Mouse (Mus musculus) spleen, postnatal 4 days (tissue): ENCODE data around the gene Dscam.

ENCODE experiments used
- DNase-seq, 2 experiments: peaks; one replicate each; pipeline ENCODE4 v3.0.0; 2022; ENCODE audit warnings: low spot score in 2 of 2

Gene Dscam

DNA sequence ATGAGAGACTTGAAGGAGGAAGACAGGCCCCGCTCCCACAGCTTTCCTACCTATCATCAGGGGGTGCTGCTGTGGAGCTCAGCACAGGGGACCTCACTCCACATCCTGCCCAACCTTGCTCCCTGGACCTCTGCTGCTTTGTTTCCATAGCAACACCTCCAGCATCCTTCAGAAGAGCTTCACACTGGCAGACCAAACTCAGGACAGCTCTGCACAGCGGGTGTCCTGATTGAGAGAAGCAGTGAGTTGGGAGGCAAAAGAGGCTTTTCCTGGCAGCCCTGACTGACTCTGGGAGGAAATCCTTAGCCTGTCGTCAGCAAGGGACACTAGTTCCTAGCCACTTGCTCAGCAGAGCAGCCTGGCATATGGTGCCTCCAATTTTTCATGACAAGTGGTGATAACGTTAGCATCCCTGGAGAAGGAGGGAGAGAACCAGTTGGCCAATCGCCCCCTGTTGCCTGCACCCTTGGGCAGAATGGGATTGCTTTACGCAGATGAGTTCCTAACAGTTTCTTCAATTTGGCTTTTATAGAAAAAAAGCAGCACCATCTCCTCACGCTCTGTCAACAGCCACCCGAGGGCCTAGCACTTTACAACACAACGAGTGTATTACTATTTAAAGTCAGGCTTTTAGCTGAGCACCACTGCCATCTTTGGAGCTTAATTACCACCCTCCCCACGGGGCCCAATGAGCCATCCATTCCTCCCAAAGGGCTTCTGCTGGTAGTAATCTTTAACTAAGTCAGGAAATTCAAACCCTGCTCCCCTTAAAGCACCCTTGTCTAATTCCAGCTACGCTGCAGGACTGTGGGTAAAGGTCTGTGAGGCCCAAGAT is 224.9 kb downstream of the Dscam start:
- DNase-seq = no peak

DNA sequence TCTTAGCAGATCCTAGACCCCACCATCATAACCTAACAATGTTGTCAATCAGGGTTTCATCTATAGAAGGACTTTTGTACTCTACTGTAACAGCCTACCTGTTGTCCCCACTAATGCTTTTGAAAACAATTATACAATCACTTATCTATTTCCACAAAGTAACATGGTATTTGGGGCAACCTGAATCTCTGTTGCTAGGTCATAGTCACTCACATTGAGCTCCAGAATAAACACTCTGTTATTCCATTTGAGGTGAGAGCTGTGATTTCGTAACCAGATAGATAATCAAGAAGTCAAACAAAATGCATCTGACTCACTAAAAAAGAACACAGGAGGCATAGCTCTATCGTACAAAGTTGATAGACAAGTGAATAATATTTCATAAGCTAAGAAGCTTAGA is 226.9 kb downstream of the Dscam start:
- no peak for DNase-seq

DNA sequence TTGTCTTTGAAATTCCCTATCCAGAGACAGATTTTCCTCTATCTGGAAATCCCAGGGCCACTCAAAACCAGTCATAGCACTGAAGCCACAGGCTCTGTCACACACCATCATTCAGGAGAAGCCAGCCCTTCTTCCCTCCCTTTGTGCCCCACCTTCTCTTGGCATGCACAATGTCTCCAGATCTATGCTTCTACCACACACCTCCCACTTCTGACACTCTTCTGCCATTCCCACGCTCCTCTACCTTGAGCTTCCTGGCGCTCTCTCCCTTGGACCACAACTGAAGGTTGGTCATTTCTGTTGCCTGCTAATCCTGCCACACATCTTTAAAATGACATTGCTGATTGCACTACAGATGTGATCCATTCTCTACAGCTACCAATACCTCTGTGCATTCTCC is 235.8 kb downstream of the Dscam start:
- no peak for DNase-seq

DNA sequence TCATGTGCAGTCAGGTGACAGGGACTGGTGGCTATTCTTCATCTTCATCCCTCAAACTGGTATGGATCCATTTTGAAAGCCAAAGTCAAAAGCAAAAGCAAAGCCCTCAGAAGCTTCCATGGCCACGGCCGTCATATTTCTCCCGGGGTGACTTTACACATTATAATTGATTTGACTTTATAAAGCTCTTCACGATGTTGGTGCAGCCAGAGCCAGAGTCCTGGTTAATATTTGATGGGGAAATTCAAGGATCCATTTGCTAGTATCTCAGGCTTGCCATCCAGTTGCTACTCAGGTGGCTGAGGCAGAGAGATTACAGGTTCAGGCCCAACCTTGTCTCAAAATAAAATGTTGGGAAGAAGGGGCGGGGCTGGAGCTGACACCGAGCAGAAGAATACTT is 238.3 kb downstream of the Dscam start:
- DNase-seq = no peak

DNA sequence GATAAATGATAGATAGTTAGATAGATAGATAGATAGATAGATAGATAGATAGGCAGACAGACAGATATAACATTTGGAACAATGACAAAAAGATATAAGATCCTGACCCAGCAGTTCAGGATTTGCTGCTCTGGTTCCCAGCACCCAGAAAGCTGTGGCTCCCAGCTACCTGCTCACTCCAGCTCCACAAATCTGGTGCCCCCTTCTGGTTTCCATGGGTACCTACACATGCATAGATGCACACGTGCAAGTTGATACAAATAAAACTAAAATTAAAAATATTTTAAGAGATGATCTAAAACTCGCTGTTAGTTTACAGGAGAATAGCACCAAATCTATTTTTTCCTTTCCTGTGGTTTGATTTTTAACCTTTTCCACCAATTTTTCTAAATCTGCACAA is 238.8 kb downstream of the Dscam start:
- DNase-seq = no peak

DNA sequence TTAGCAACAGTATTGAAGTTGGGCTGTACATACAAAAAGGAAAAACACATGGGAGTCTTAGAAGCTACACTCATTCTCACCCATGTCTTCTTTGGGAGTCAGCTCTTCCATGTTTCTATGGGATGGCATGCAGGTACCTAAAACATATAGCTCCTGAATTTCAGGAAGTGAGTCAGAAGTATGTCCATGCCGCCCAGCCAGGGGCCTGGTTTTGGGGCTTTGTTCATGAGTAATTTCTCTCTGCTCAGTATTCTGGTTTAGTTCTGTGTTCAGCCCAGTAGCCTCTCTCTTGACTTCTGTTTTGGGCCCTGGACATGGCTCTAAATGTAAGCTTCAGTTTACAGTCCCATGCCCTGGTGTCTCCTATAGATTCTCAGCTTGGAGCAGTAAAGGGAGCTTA is 242.5 kb downstream of the Dscam start:
- DNase-seq = no peak

DNA sequence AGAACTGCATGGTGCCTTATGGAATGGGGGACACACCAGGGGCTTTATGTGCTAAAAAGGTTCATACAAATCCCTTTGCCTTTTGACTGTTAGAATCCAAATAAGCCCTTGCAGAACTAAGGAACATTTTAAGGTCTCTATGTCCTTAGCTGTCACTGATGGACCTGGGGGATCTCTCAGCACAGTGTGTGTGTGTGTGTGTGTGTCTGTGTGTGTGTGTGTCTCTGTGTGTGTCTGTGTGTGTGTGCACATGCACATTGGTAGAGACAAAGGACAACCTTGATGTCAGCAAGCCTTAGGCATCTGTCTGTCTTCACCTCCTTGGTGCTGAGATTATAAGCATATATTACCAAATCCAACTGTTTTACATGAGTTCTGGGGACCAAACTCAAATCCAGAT is 243.1 kb downstream of the Dscam start:
- no peak for DNase-seq

DNA sequence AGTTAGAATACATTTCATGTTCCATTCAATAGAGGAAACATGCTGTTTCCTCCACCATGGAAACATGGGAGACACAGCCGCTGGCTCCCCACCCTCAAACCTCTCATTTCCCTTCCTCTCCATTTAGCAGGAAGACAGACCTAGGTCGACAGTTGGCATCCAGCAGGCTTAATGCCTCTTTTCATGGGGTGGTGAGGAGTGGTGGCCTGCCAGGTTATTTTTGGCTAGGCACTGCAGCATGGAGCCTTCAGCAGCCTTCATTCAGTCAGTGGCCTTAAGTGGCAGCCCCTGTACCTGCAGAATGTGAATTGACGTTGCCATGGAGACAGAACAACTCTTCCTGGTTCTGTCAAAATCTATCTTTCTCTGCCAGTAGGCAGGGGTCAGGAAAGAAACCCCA is 243.6 kb downstream of the Dscam start:
- DNase-seq = no peak

DNA sequence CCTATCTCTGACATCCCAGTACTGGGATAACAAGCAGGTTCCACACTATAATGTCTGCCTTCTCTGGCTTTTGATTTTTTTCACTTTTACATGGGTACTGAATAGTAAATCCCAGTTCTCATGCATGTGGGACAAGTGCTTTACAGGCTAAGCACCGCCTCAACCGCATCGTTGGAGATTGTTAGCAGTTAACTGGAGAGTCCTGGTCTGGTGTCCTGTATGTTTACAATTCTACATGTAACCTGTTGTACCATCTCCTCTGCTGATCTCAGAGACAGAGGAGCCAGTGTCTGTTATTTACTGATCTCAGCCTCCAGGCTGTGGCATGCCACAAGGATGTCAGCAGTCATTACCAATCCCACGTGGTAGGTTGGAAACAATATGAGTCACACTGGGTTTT is 246.6 kb downstream of the Dscam start:
- DNase-seq = no peak

DNA sequence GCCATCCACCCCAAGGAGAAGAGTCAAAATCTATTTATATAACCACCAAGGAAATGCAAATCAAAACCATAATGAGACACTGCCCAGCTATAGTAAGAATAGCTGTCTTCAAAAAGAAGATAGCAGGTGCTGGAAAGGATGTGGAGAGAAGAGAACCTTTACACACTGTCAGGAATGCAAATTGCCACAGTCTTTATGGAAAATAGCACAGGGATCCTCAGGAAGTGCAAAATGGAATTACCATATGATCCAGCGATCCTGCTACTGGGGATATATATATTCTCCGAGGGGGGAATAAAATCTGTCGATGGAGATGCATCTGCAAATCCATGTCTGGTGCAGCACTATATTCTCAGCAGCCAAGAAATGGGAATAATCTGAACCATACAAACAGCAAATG is 256.1 kb downstream of the Dscam start:
- no peak for DNase-seq

DNA sequence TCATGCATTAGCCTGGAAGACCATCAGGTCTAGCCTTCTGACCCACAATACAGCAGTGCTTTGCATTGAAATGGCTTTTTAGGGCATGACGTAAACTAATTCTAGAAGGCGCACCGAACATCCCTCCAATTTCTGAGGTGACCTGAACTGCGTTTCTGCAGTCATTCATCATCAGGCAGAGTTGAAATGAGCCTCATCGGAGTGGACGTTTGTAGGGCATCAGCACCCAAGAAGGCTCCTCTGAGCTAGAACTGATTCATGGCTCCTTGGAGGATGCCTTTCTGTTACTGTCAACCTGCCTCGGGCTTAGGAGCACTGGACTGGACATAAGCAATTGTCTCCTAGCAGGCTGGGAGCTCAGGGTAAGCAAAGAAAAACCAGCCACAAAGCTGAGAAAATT is 257.7 kb downstream of the Dscam start:
- DNase-seq = no peak

DNA sequence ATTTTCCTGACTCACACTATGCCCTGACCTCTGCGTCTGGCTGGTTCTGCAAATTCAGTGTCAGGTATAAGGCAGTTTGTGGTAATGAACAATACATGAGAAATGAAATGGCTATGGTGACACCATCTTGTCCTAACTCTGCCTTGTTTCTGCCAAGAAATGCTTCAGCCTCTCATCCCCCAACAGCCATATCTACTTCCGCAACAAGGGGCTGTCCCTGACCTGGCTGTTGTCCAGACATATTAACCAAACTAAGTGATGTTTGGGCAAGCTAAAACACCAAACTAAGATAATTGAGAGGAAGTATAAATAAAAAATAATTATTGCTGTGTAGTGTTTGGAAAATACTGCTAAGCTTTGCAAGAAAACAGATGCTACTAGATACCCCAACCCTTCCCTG is 258.4 kb downstream of the Dscam start:
- no peak for DNase-seq

DNA sequence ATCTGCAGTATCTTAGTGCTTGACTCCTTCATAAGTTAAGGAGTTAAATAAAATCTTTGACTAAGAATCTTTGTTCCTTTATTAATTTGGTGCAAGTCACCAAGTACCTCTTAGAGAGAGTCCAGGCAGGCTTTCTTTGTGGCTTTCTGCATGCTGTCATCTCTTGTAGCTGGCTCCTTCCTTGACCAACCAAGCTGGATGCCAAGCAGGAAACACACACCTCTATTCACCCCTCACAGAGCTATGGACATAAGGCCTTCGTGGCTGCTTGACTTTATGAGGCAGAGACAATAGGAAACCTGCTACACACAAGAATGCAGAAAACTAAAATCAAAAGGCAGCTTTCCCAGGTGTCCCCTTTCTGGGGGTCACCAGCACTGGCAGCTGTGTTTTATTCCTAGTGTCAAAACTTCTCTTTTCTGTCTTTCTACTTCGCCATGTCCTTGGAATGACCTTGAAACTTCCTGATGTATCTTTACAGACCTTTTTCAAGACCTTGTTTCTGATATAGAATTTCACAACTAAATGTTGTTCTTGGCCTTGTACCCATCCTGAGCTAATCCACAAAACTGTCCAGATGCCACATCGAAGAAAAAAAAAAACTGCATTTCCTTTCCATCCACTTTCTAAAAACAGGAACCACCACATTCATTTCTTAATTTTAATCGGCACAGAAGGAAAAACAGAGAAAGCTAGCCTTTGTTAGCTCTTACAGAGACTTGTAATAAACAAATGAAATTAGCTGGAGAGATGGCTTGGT is 260.0 kb downstream of the Dscam start:
- no peak for DNase-seq

DNA sequence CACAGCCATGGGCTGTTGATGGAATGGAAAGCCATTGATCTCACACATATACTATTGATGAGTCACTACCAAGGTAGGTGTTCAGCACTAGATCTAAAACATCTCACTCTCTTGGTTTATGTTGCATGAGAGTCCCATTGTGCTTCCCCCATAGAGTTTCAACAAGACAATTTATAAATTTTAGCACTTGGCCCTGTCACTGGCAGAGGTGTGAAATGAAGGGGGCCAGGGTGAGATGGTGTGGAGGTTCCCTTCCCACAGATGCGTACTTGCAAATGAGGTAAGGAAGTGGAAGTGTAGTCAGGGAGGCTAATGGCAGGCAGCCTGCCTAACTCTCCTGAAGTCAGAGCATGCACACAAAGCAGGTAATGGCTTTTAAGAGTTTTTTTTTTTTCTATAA is 262.7 kb downstream of the Dscam start:
- no peak for DNase-seq

DNA sequence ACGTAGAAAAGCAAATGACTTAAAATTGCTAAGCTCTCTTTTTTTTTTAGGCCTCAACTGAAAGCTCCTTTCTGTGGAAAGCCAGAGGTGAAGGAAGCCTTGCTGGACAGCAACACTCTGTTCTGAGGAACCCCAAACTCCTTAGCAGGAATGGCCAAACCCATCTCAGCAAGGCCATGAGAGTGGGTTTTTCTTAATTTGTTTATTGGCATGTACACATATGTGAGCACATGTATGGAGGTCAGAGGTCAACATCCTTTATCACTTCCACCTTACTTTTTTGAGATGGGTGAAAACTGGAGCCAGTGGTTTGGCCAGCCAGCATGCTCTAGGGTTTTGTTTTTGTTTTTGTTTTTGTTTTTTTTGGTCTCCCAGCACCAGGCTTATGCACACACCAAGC is 263.5 kb downstream of the Dscam start:
- no peak for DNase-seq

DNA sequence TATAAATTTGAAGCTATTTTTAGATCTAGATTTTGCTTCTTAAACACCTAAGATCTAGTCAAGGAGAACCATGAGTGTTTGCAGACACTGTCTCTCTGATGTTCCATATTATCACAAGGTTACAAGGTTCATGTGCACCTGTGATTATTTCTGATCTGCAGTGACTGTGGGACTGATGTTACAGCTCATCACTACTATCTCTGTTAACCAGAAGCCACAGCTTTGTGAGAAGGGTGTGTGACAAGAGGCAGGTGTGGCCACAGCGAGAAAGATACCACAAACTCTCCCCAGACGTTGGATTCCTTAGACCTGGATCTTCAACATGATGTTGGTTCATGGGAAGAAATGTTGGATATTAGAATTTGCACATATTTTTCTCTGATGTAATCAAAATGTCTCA is 263.9 kb downstream of the Dscam start:
- DNase-seq = no peak

DNA sequence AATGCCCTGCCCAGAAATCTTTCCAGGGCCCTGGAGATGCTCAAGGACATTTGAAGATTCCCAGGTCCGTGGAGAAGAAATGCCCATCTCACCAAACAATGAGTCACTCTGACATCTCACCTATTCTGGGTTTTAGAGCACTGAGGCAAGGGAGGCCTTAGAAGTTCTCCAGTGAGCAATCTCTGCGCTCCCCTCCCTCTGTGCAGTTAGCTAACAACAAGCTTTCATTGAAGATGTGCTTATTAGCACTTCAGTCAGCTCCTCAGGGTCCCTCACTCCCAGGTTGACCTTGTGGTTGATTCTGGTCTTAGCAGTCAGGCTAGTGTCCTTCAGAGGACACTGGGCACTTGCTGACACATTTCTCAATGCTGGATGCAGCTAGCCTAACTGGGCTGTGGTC is 265.8 kb downstream of the Dscam start:
- DNase-seq = no peak

DNA sequence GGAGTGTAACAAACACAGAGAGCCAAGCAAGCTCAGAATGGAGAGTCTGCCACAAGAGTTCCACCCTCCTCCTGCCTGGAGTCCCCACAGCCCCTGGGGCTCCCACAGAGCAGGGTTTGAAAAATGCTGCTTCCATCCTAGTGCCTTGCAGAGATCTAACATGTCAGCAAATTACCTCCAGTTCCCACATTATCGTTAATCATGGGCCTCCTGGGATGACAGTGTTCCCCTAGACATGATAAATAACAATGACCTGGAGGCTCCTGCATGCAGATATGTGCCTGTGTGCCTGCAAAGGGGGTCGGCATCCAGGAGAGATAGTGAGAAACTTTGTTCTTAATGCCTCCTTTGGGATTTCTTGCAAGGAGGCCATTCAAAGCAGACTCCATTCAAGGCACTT is 266.2 kb downstream of the Dscam start:
- no peak for DNase-seq

DNA sequence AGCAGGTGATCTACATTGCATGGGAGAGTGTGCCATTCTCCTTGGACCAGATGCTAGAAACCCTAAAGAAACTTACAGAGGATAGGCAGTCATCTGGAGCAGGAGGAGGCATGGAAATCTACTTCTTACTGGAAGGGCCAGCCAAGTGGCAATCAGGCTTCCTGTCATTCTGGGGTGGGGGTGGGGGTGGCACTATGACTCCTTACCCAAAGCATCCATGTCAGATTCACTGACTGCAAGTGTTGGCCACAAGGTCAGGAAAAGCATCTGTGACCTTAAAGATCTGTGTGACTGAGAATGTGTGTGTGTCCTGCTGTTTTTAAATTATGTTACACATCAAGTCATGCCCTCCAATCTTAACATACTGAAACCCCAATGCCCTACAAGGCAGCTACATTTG is 268.0 kb downstream of the Dscam start:
- DNase-seq = no peak

DNA sequence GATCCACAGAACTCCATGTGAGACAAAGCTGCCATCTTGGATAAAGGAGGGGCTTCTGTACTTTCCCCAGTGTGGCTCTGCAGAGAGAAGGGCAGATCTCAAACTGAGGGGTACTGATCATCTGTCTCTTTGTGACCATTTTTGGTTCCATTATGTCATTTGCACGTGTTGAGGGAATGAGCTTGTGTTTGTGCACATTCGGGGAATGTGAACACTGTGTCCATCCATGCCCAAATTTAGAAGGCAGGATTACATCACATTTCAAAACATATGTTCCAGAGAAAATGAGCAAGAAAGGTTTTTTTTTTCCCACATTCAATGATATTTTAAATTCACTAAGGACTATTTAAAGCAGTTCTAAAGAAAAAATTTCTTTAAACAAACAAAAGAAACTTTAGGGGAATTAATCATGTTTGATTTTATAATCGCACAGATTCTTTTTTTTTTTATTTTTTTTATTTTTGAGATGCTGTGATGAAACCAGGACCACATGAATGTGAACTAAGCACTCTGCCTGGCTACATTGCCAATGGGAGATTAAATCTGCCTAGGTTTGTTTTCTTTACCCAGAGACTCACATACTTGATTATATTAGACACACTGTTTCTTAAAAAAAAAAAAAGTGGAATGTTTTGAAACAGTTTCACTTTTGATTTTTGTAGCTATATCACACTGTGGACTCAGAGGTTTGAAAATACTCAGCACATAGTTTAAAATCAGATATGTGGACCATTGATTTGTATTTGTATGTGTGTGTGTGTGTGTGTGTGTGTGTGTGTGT is 269.1 kb downstream of the Dscam start:
- no peak for DNase-seq

DNA sequence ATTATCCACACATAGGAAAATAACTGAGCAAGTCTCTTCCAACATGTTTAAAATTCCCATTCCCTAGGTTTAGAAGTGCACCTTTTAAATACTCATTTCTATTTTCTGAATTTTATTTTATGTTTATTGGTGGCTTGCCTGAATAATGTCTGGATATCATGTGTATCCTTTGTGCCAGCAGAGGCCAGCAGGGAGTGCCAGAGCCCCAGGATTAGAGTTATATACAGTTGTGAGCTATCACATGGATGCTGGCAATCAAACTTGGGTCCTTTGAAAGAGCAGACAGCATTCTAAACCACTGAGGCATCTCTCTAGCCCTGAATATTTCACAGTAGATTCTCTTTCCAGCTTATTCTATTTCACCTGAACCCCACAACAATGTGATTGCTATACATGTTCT is 271.2 kb downstream of the Dscam start:
- DNase-seq = no peak

DNA sequence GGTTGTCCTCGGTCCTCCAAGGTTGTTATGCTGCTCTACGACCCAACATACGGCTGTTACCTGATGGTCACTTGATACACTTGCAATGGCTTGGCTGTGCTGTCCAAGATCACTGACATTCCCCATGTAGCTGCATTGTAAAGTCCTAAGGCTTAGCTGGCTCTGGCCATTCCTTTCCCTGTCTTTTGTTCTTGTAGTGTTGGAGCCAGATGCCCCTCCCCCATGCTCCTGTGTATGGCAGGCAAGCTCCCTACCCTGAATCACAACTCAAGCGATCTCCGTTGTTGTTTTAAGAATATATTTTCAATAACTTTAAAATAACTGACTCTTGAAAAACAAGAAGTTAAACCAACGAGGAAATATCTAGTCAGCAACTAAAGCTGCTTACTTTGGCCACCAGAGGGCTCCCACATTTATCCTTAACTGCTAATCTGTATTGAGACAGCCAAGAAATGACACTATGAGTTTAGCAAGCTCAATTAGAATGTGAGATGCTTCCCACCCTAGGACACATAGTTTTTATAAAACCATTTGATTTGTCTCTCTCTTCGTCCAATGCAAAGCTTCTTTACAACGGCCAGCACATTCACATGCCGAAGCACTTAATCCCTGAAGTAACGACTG is 273.9 kb downstream of the Dscam start:
- no peak for DNase-seq
